Mouse (Mus musculus): ENCODE data around the gene Bhlhe23.

Gene Bhlhe23

GRCm38 (mm10) chr2:180776793-180777192 lies at the start of gene Bhlhe23:
Bhlhe23 (minus strand) TSS chr2:180776900.
- no peak for DNase-seq (ENCODE audit: low spot score)

GRCm38 (mm10) chr2:180825147-180825941 lies 48.6 kb upstream of the Bhlhe23 start:
- DNase-seq (ENCODE audit: low spot score) = no peak

- DNase-seq (ENCODE audit: low spot score) = no peak
Measured at GRCm38 (mm10) chr2:180824724-180825123, 48.0 kb upstream of the Bhlhe23 start.

- no peak for DNase-seq (ENCODE audit: low spot score)
Measured at GRCm38 (mm10) chr2:180824061-180824460, 47.4 kb upstream of the Bhlhe23 start.

- no peak for DNase-seq (ENCODE audit: low spot score)
Measured at GRCm38 (mm10) chr2:180822476-180822875, 45.8 kb upstream of the Bhlhe23 start.

- DNase-seq (ENCODE audit: low spot score) = no peak
Measured at GRCm38 (mm10) chr2:180819504-180819903, 42.8 kb upstream of the Bhlhe23 start.

GRCm38 (mm10) chr2:180816440-180817065 lies 39.9 kb upstream of the Bhlhe23 start:
- DNase-seq (ENCODE audit: low spot score) = no peak

- no peak for DNase-seq (ENCODE audit: low spot score)
Measured at GRCm38 (mm10) chr2:180813982-180814568, 37.4 kb upstream of the Bhlhe23 start.

- DNase-seq (ENCODE audit: low spot score) = no peak
Measured at GRCm38 (mm10) chr2:180811002-180811401, 34.3 kb upstream of the Bhlhe23 start.

GRCm38 (mm10) chr2:180809510-180809909 lies 32.8 kb upstream of the Bhlhe23 start:
- no peak for DNase-seq (ENCODE audit: low spot score)

GRCm38 (mm10) chr2:180805966-180806365 lies 29.3 kb upstream of the Bhlhe23 start:
- DNase-seq (ENCODE audit: low spot score) = no peak

GRCm38 (mm10) chr2:180796008-180796407 lies 19.3 kb upstream of the Bhlhe23 start:
- DNase-seq (ENCODE audit: low spot score) = no peak

GRCm38 (mm10) chr2:180795597-180795996 lies 18.9 kb upstream of the Bhlhe23 start:
- no peak for DNase-seq (ENCODE audit: low spot score)

- no peak for DNase-seq (ENCODE audit: low spot score)
Measured at GRCm38 (mm10) chr2:180794422-180794821, 17.7 kb upstream of the Bhlhe23 start.

- no peak for DNase-seq (ENCODE audit: low spot score)
Measured at GRCm38 (mm10) chr2:180791674-180792073, 15.0 kb upstream of the Bhlhe23 start.

- DNase-seq (ENCODE audit: low spot score) = no peak
Measured at GRCm38 (mm10) chr2:180788843-180789242, 12.1 kb upstream of the Bhlhe23 start.

- no peak for DNase-seq (ENCODE audit: low spot score)
Measured at GRCm38 (mm10) chr2:180788386-180788785, 11.7 kb upstream of the Bhlhe23 start.

GRCm38 (mm10) chr2:180787566-180788232 lies 11.0 kb upstream of the Bhlhe23 start:
- no peak for DNase-seq (ENCODE audit: low spot score)

- DNase-seq (ENCODE audit: low spot score) = no peak
Measured at GRCm38 (mm10) chr2:180786732-180787131, 10.0 kb upstream of the Bhlhe23 start.

GRCm38 (mm10) chr2:180780282-180780681 lies 3.6 kb upstream of the Bhlhe23 start:
- no peak for DNase-seq (ENCODE audit: low spot score)

GRCm38 (mm10) chr2:180779226-180780104 lies 2.8 kb upstream of the Bhlhe23 start:
- DNase-seq (ENCODE audit: low spot score) = no peak

- DNase-seq (ENCODE audit: low spot score) = no peak
Measured at GRCm38 (mm10) chr2:180775641-180776040, 1.1 kb downstream of the Bhlhe23 start.

Measured in urinary bladder, postnatal 10 days (tissue).